Mouse (Mus musculus) hindbrain, embryonic 14.5 days (tissue): ENCODE measurements around the gene Thap4. TPM values are rescaled to one million over a fixed set of nuclear protein-coding genes. Genes with fewer than 3 reads are reported as not detected.

Source experiments
- ATAC-seq: fragments of 200-750 bp; cut with Nextera tagmentation; 2 replicates; pipeline ENCODE4 v1.8.0; 2017; ENCODE audit warnings: moderate number of reproducible peaks, mild to moderate bottlenecking, moderate TSS enrichment, moderate library complexity; ENCODE audit not compliant: low FRiP score
- DNase-seq: peaks from one replicate; pipeline ENCODE4 v3.0.0-alpha.2; 2015; ENCODE audit warnings: low spot score
- H3K27ac ChIP-seq: fragments of 300-500 bp; sonication (generic); 2 replicates; pipeline ENCODE4 v1.5.1; 2014; ENCODE audit warnings: mild to moderate bottlenecking, moderate library complexity
- H3K27me3 ChIP-seq: fragments of 300-500 bp; sonication (generic); 2 replicates; pipeline ENCODE4 v1.6.1; 2014; ENCODE audit warnings: mild to moderate bottlenecking, low read length, mixed read lengths; ENCODE audit not compliant: control insufficient read depth, insufficient read depth
- H3K36me3 ChIP-seq: fragments of 300-500 bp; sonication (generic); replicated peaks from 2 replicates; pipeline ENCODE4 v1.6.1; 2014; ENCODE audit not compliant: control insufficient read depth, insufficient read depth
- H3K4me1 ChIP-seq: fragments of 300-500 bp; sonication (generic); replicated peaks from 2 replicates; pipeline ENCODE4 v1.6.1; 2014; ENCODE audit warnings: antibody characterized with exemption, low read length, mixed read lengths; ENCODE audit not compliant: control insufficient read depth, insufficient read depth
- H3K4me2 ChIP-seq: fragments of 300-500 bp; sonication (generic); replicated peaks from 2 replicates; pipeline ENCODE4 v1.6.1; 2014; ENCODE audit warnings: mild to moderate bottlenecking, moderate library complexity
- H3K4me3 ChIP-seq: fragments of 300-500 bp; sonication (generic); replicated peaks from 2 replicates; pipeline ENCODE4 v1.5.1; 2014; ENCODE audit warnings: mild to moderate bottlenecking, low read length
- H3K9ac ChIP-seq: fragments of 300-500 bp; sonication (generic); 2 replicates; pipeline ENCODE4 v1.6.1; 2014
- H3K9me3 ChIP-seq: fragments of 300-500 bp; sonication (generic); 2 replicates; pipeline ENCODE4 v1.6.1; 2016; ENCODE audit warnings: low read length; ENCODE audit not compliant: control insufficient read depth
- WGBS: fragments of 180-500 bp; shearing (Covaris S2); extraction: QIAGEN DNeasy Blood & Tissue Kit; methylation state at CpG from one replicate; pipeline ENCODE4 v1.1.7; 2014; 5-methylcytosine and 5-hydroxymethylcytosine counted together
- polyA plus RNA-seq: library from polyadenylated mRNA; unstranded; fragments of >200 nt; fragmentation: Nextera tagmentation; extraction: Ambion mirVana; gene quantifications from 2 replicates; pipeline ENCODE4 v1.2.1, GENCODE M21; 2014

The Thap4 gene
- polyA plus RNA-seq = 40.6 and 42.8 TPM in 2 replicates

DNA sequence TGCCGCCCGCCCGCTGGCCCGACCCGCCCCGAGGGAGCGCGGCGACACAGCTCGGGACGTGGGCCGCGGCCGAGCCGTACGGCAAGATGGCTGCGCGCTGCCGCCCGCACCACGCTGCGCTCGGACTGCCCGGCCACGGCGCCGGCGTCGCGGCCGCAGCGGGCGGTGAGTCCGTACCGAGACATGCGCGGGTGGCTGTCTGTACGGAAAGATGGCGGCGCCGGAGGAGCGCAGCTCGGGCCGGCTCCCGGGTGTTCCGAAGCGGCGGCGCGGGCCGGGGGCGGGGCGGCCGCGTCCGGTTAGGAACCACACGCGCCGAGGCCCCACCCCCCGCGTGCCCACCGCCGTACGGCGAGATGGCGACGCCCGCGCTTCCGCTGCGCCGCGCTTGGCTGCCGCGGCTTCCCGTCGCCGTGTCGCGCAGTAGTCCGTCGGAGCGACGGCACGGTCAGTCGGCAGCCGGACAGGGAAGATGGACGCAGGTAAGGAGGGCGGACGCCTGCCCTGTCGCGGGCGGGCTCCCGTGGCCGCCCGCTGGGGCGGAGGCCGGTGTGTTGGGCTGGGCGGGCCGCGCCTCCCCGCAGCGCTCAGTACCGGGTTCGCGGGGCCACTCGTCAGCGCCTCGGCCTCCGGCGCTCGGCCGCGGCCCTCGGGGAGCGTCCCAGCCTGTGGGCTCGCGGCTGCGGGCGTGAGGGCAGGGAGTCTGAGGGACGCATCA, at the start of gene Thap4:
Gene Thap4, minus strand, starts transcription at position 292 of the 718 bp plus-strand sequence.
- Histone ChIP-seq H3K4me1 (peaks cover 19% of the 10 kb centered on the region), H3K36me3 (peaks cover 10% of the 10 kb centered on the region), H3K4me3 (peak within 1 kb of the TSS; percentile 60), H3K27me3 (no peaks in the 10 kb centered on the region), H3K9me3 (no peaks in the 10 kb centered on the region), H3K9ac (peak within 1 kb of the TSS; percentile 91), H3K27ac (peak within 1 kb of the TSS; percentile 88), H3K4me2 (peak within 1 kb of the TSS; percentile 86)
- DNase-seq = peak; percentile 90
- ATAC-seq = peak; percentile 94
- under 1% methylated on average over 82 of the region's 121 CpGs for WGBS

DNA sequence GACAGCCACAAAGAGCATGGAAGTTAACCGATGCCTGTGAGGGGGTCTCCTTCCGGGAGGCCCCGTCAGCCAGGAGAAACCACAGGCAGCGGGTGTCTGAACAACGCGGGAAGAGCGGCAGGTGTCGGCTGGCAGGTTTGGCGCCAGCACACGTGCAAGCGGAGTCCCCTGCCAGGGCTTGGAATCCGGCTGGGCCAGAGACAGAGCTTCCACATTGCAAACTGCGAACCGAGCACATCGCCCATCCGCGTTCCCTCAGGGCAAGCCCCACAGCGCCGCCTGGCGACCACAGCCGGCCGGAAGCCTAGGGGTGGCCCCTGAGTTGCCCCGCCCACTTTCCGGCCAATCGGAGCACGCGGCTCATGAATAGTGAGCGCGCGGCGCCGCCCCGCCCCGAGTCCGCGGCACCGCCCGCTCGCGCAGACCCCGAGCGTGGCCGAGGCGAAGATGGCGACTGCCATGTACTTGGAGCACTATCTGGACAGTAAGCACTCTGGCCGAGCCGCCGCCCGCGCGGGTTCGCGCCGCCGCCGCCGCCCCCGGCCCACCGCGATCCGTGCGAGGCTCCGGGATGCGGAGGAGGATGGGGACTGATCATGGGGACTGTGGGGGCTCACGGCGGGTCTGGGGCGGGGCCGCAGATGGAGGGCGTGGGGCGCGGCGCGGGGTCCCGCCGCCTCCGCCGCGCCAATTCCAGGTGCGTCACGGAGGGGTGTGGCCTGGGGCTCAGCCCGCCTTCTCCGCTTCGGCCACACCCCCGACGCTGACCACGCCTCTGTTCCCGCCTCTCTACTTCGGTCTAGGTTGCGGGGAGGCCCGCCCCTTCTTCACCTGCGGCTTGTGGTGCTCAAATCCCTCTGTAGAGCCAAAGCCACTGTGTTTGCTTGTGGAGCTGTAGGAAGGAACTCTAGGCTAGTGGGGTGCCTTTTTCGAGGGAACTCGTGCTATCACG, 49.2 kb upstream of the Thap4 start, which contains the start of gene Ing5:
Gene Ing5, plus strand, starts transcription at position 410 of the 952 bp plus-strand sequence.
- H3K4me3 ChIP-seq = peak within 1 kb of the TSS; percentile 50

DNA sequence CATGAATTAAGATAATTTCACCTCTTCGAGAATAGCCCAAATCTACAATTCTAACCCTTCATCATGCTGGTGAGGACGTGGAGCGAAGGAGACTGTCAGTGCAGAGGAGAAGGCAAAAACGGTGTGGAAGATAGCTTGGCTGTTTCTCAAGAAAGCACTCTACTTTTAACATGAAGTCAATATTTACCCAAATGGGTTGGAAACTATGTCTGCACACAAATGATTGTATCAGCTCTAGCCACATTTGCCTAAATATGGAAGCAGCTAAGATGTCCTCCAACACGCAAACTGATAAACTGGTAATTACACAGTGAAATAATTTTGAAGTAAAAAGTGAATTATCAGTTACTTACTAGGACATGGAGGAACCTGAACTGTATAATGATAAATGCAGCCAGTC, 48.1 kb upstream of the Thap4 start:
- 0 out of 2 replicates have a peak overlapping the region, but pooled peaks have one; percentile 66 for H3K9ac ChIP-seq
- peak overlapping the region; percentile 50; the same call in 1 of the 2 replicates for H3K4me3 ChIP-seq
- no peaks in the 10 kb centered on the region for H3K27me3 ChIP-seq
- ATAC-seq (no peak), DNase-seq (no peak)
- H3K27ac ChIP-seq = peak overlapping the region; percentile 91; the same call in 1 of the 2 replicates
- WGBS = 89% methylated on average over 5 of the region's 5 CpGs
- H3K4me1 ChIP-seq = peaks cover 18% of the 10 kb centered on the region
- no peaks in the 10 kb centered on the region for H3K9me3 ChIP-seq
- peaks cover 38% of the 10 kb centered on the region for H3K36me3 ChIP-seq
- peak overlapping the region; percentile 90 for H3K4me2 ChIP-seq

More for the DNA sequence above, 49.2 kb upstream of the Thap4 start, which contains the start of gene Ing5:
- no peaks in the 10 kb centered on the region for H3K27me3 ChIP-seq
- H3K9ac ChIP-seq = peak within 1 kb of the TSS; percentile 66
- peak within 1 kb of the TSS; percentile 90 for H3K4me2 ChIP-seq
- peaks cover 18% of the 10 kb centered on the region for H3K4me1 ChIP-seq
- H3K27ac ChIP-seq = peak within 1 kb of the TSS; percentile 91
- DNase-seq = peak; percentile 98
- ATAC-seq = peak; percentile 93
- WGBS = under 1% methylated on average over 79 of the region's 94 CpGs
- H3K36me3 ChIP-seq = peaks cover 38% of the 10 kb centered on the region
- no peaks in the 10 kb centered on the region for H3K9me3 ChIP-seq

DNA sequence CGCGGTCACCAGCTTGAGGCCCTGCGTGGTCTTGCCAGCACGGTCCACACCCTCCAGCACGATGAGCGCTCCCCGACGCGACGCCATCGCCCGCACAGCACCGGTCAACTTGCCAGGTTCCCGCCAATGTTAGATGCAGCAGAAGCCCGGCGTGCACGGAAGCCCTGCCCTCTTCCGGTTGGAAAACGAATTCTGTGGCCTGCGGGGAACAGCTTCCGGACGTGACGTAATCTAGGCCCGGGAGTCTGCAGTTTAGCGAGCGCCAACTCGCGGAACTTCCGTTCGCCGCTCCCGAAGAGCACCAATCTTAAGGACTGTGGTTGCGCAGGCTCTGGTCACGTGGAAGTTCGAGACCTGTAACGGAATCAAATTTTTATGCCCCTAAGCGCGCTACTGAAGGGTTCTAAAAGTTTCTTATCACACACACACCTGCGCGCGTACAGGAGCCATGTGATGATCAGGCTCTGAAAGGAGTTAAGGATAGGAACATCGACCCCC, 47.1 kb upstream of the Thap4 start, which contains the start of gene Dtymk:
Gene Dtymk, minus strand, starts transcription at position 194 of the 498 bp plus-strand sequence.
- under 1% methylated on average over 42 of the region's 42 CpGs for WGBS
- Histone ChIP-seq H3K4me2 (peak within 1 kb of the TSS; percentile 90), H3K9me3 (no peaks in the 10 kb centered on the region), H3K27ac (peak within 1 kb of the TSS; percentile 78), H3K36me3 (peaks cover 35% of the 10 kb centered on the region), H3K4me3 (peak within 1 kb of the TSS; percentile 73), H3K4me1 (peaks cover 18% of the 10 kb centered on the region), H3K9ac (peak within 1 kb of the TSS; percentile 74), H3K27me3 (no peaks in the 10 kb centered on the region)
- ATAC-seq = peak; percentile 70
- DNase-seq = peak; percentile 97

DNA sequence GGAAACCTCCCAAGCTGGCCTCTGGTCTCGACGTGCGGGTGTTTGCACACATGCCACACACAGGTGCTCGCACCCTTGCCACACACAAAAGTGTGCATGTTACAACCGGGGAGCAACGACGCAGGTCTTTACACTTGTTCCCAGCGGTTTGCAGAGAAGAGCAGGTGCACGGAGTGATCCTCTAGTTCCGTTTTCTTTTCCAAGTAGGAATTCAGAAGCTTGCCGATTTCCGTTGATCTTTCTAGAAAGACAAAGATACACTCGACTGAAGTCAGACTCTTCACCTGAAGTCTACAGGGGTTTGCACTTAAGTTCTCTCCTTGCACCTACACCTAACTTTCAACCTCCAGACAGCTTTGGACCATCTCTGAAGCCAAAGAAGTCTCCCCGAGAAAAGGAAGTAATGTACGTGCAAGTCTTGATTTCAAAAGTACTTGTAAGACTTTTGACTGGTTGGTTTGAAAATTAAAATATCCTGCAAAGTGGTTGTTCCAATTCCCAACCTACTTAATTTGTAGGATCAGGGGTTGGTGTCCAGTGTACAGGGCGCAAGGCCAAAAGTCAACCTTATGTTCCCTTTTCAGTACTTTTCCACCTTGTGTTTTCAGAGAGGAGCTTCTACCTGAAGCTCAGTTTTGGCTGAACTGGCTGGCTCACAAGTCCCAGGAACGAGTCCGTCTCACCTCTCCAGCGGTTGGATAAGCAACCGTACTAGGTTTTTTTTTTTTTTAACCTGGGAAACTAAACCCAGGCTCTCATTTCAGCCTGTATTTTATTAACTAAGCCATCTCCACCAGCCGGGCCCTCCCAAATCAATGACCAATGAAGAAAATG, 46.2 kb upstream of the Thap4 start:
- Histone ChIP-seq H3K4me2 (peak overlapping the region; percentile 90), H3K4me1 (peaks cover 18% of the 10 kb centered on the region), H3K9me3 (no peaks in the 10 kb centered on the region), H3K27me3 (no peaks in the 10 kb centered on the region), H3K9ac (peak overlapping the region; percentile 74), H3K27ac (peak overlapping the region; percentile 78; the same call in 1 of the 2 replicates), H3K4me3 (peak overlapping the region; percentile 73), H3K36me3 (peaks cover 39% of the 10 kb centered on the region)
- ATAC-seq = no peak
- no peak for DNase-seq
- 78% methylated on average over 21 of the region's 21 CpGs for WGBS

DNA sequence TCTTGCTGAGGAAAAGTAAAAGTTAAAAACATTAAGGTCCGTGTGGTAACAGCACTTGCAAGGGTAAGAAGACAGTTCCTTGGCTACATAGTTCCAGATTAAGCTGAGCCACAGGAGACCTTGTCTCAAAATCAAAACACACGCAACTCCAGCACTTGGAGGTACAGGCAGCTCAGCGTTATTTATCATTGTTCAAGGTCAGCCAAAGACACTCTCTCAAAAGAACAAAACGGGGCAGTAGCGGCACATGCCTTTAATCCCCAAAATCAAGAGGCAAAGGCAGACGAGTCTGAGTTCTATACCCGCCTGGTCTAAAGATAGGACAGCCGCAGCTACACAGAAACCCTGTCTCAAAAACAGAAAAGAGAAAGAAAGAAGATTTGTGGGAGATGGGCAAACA, 41.2 kb upstream of the Thap4 start:
- Histone ChIP-seq H3K4me2 (no peak overlapping the region), H3K36me3 (peaks cover 80% of the 10 kb centered on the region)
- 88% methylated on average over 8 of the region's 8 CpGs for WGBS

DNA sequence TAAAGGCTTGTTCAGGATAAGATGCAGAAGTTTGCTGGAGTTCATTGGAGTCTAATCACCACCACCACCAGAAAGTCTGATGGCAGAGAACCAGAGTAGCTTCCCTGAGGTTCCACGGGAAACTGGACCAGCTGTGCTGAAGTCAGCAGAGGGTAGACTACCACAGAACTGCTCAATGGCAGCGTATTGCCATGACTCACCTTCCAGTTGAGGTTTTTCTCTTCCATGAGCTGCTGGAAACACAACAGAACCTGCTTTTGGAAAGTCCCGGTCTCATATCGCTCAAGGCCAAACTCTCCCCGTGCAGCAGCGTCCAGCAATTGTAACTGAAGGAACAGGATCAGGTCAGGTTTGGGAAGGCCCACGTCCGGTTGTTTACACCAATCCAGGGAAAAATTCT, 39.9 kb upstream of the Thap4 start:
- Histone ChIP-seq H3K36me3 (peaks cover 82% of the 10 kb centered on the region), H3K9ac (no peak overlapping the region), H3K4me1 (no peaks in the 10 kb centered on the region), H3K4me2 (no peak overlapping the region), H3K9me3 (no peaks in the 10 kb centered on the region), H3K27ac (no peak overlapping the region), H3K4me3 (no peak overlapping the region), H3K27me3 (no peaks in the 10 kb centered on the region)
- WGBS = 95% methylated on average over 8 of the region's 8 CpGs
- ATAC-seq (no peak), DNase-seq (no peak)

More for the DNA sequence above, 41.2 kb upstream of the Thap4 start:
- Histone ChIP-seq H3K9ac (no peak overlapping the region), H3K27ac (no peak overlapping the region), H3K27me3 (no peaks in the 10 kb centered on the region), H3K4me3 (no peak overlapping the region), H3K9me3 (no peaks in the 10 kb centered on the region), H3K4me1 (peaks cover under 1% of the 10 kb centered on the region; the same call in 1 of the 2 replicates)
- DNase-seq (no peak), ATAC-seq (no peak)

DNA sequence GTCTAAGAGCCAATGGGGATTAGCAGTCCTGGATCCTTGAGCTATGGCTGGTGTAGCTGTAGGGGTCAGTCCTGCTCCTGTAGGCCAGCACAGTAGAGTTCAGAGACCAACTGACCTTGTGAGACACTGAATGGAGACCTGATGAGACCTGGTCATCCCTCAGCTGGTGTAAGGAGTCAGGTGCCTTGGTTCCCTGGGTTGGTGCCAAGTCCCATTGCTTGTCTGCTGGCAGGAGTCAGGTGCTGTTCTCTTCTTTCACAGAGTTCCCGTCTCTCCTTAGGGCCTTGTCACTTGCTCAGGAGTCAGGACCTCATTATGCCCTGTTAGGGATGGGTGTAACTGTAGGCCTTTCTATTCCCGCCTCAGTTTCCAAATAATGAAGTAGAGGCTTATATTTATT, 32.2 kb upstream of the Thap4 start:
- DNase-seq (no peak), ATAC-seq (no peak)
- H3K9me3 ChIP-seq = no peaks in the 10 kb centered on the region
- no peaks in the 10 kb centered on the region for H3K4me1 ChIP-seq
- no peak overlapping the region for H3K4me3 ChIP-seq
- H3K9ac ChIP-seq = no peak overlapping the region
- peaks cover 95% of the 10 kb centered on the region for H3K36me3 ChIP-seq
- H3K27me3 ChIP-seq = no peaks in the 10 kb centered on the region
- H3K4me2 ChIP-seq = no peak overlapping the region
- 95% methylated on average over 2 of the region's 2 CpGs for WGBS
- H3K27ac ChIP-seq = no peak overlapping the region
